Mouse (Mus musculus) liver, embryonic 15.5 days (tissue): Measurements from ENCODE around the gene Aldh3a1. TPM values are rescaled to one million over a fixed set of nuclear protein-coding genes. Genes with fewer than 3 reads are reported as not detected.
A peak's percentile ranks its signal among the peaks of the same experiment; 100 is the strongest.
"Not testable (repeated sequence)": the region's sequence is repeated elsewhere in the genome, so short reads cannot be mapped to it uniquely, and the experiment has no call there.

Experiments
- ATAC-seq: fragments of 200-750 bp; cut with Nextera tagmentation; 2 replicates; pipeline ENCODE4 v1.8.0; 2017; ENCODE audit warnings: moderate number of reproducible peaks, mild to moderate bottlenecking, moderate library complexity; ENCODE audit not compliant: insufficient read depth
- H3K27ac ChIP-seq: fragments of 300-500 bp; sonication (generic); replicated peaks from 2 replicates; pipeline ENCODE4 v1.5.1; 2015; ENCODE audit warnings: mild to moderate bottlenecking, inconsistent platforms
- H3K27me3 ChIP-seq: fragments of 300-500 bp; sonication (generic); 2 replicates; pipeline ENCODE4 v1.6.1; 2015; ENCODE audit warnings: mild to moderate bottlenecking, inconsistent platforms
- H3K36me3 ChIP-seq: fragments of 300-500 bp; sonication (generic); replicated peaks from 2 replicates; pipeline ENCODE4 v1.6.1; 2015; ENCODE audit warnings: moderate library complexity, mild to moderate bottlenecking, inconsistent platforms
- H3K4me1 ChIP-seq: fragments of 300-500 bp; sonication (generic); replicated peaks from 2 replicates; pipeline ENCODE4 v1.6.1; 2015; ENCODE audit warnings: inconsistent platforms
- H3K4me2 ChIP-seq: fragments of 300-500 bp; sonication (generic); 2 replicates; pipeline ENCODE4 v1.6.1; 2015; ENCODE audit warnings: moderate library complexity, mild to moderate bottlenecking, inconsistent platforms
- H3K4me3 ChIP-seq: fragments of 300-500 bp; sonication (generic); replicated peaks from 2 replicates; pipeline ENCODE4 v1.5.1; 2015; ENCODE audit warnings: mild to moderate bottlenecking, inconsistent platforms
- H3K9ac ChIP-seq: fragments of 300-500 bp; sonication (generic); 2 replicates; pipeline ENCODE4 v1.6.1; 2015; ENCODE audit warnings: moderate library complexity, mild to moderate bottlenecking, inconsistent platforms
- H3K9me3 ChIP-seq: fragments of 300-500 bp; sonication (generic); replicated peaks from 2 replicates; pipeline ENCODE4 v1.6.1; 2016; ENCODE audit warnings: inconsistent platforms
- WGBS: fragments of 180-500 bp; shearing (Covaris S2); methylation state at CpG from one replicate; pipeline ENCODE4 v1.1.7; 2015; ENCODE audit warnings: mixed read lengths; ENCODE audit not compliant: insufficient replicate concordance; 5-methylcytosine and 5-hydroxymethylcytosine counted together
- polyA plus RNA-seq: library from polyadenylated mRNA; unstranded; fragments of >200 nt; fragmentation: Nextera tagmentation; extraction: Ambion mirVana; gene quantifications from 2 replicates; pipeline ENCODE4 v1.2.1, GENCODE M21; 2015

The Aldh3a1 gene
- 0.10 and 0.14 TPM in 2 replicates for polyA plus RNA-seq

GRCm38 (mm10) chr11:61207487-61208246, at the start of gene Aldh3a1:
TSS of gene Aldh3a1 (plus strand) at chr11:61207537.
- peaks cover 19% of the 10 kb centered on the region for H3K27me3 ChIP-seq
- H3K27ac ChIP-seq: no peak within 1 kb of the TSS
- H3K36me3 ChIP-seq: no peaks in the 10 kb centered on the region
- no peak within 1 kb of the TSS for H3K4me3 ChIP-seq
- 44% methylated on average over 10 of the region's 10 CpGs for WGBS
- H3K4me2 ChIP-seq: no peak within 1 kb of the TSS
- no peak for ATAC-seq
- H3K4me1 ChIP-seq: no peaks in the 10 kb centered on the region
- H3K9ac ChIP-seq: no peak within 1 kb of the TSS
- H3K9me3 ChIP-seq: no peaks in the 10 kb centered on the region

GRCm38 (mm10) chr11:61158141-61158540, 49.2 kb upstream of the Aldh3a1 start:
- H3K4me3 ChIP-seq: no peak overlapping the region
- H3K4me1 ChIP-seq: 0 out of 2 replicates have a peak, but pooled peaks cover 5% of the 10 kb centered on the region
- no peak overlapping the region for H3K27ac ChIP-seq
- no peak overlapping the region for H3K4me2 ChIP-seq
- no peaks in the 10 kb centered on the region for H3K27me3 ChIP-seq
- no peak for ATAC-seq
- WGBS: 64% methylated on average over 3 of the region's 3 CpGs
- no peak overlapping the region for H3K9ac ChIP-seq
- no peaks in the 10 kb centered on the region for H3K9me3 ChIP-seq
- peaks cover 89% of the 10 kb centered on the region for H3K36me3 ChIP-seq

DNA sequence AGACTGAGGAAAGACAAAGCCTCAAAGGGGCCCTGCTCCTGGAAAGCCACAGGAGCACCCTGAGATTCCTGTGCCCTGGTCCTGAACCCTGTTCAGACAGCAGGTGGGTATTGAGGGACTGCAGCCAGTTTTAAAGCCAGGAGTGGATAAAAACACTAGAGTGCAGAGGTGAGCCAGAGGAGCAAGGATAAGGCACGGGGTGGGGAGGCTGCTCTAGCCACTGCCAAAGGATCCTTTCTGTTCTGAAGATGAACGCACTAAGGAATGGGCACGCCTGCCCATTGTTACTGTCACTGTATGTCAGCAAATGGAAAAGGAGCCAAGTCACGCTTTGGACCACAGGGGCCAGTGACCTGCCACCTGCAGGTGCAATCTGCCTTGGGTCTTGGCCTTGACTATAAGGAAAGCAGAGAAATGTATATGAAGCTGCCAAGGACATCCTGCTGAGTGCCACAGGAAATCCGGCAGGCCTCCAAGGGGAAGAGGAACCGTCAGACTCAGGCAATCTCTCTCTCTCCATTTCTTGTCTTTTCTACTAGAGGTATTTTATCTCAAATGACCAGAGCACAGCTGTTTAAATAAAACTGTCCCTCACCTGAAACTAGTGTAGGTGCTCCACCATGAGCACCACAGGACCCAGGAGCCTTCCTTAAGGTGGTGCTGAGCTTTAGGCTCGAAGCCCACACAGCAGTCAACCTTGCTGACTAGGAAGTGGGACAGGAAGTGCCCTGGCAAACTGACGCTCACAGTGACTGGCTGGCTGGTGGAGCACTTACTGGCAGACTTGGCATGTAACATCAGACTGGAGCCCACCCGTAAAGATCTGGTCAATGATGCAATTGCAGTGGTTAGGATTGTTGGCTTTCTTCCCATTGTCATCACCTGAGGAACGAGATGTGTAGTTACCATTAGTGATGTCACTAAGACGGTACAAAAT, 47.3 kb upstream of the Aldh3a1 start:
- Histone ChIP-seq H3K9ac (no peak overlapping the region), H3K36me3 (peaks cover 86% of the 10 kb centered on the region), H3K4me2 (no peak overlapping the region), H3K9me3 (no peaks in the 10 kb centered on the region), H3K27ac (peak overlapping the region; percentile 48; the same call in 1 of the 2 replicates), H3K4me1 (0 out of 2 replicates have a peak, but pooled peaks cover 5% of the 10 kb centered on the region), H3K4me3 (no peak overlapping the region), H3K27me3 (no peaks in the 10 kb centered on the region)
- no peak for ATAC-seq
- 39% methylated on average over 11 of the region's 11 CpGs for WGBS

- H3K9me3 ChIP-seq: no peaks in the 10 kb centered on the region
- WGBS: 79% methylated on average over 13 of the region's 13 CpGs
- H3K27me3 ChIP-seq: no peaks in the 10 kb centered on the region
- H3K4me1 ChIP-seq: 0 out of 2 replicates have a peak, but pooled peaks cover 5% of the 10 kb centered on the region
- no peak overlapping the region for H3K4me3 ChIP-seq
- no peak overlapping the region for H3K27ac ChIP-seq
- no peak for ATAC-seq
- H3K9ac ChIP-seq: no peak overlapping the region
- H3K36me3 ChIP-seq: peaks cover 83% of the 10 kb centered on the region
- no peak overlapping the region for H3K4me2 ChIP-seq
Measured at GRCm38 (mm10) chr11:61161121-61161520, 46.2 kb upstream of the Aldh3a1 start.

GRCm38 (mm10) chr11:61162776-61163175, 44.6 kb upstream of the Aldh3a1 start:
- ATAC-seq: no peak
- peaks cover 81% of the 10 kb centered on the region for H3K36me3 ChIP-seq

DNA sequence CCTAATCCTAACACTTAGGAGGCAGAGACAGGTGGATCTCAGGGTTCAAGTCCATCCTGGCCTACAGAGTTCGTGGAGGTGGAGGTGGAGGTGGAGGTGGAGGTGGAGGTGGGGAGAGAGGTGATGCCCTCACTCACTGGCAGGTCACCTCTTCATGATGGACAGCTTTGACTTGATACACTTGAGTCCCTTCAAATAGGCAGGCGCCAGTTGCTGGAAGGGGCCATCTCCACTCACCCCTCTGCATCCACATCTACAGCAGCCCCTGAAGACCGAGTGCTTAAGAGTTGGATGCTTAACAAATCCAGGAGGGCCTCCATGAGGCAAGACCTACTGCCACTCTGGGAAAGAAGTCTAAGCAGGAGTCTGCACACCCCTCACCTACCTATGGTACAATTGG, 44.0 kb upstream of the Aldh3a1 start:
- Histone ChIP-seq H3K27ac (no peak overlapping the region), H3K27me3 (no peaks in the 10 kb centered on the region), H3K4me2 (no peak overlapping the region), H3K4me1 (0 out of 2 replicates have a peak, but pooled peaks cover 8% of the 10 kb centered on the region), H3K36me3 (peaks cover 83% of the 10 kb centered on the region), H3K4me3 (no peak overlapping the region), H3K9ac (no peak overlapping the region), H3K9me3 (no peaks in the 10 kb centered on the region)
- ATAC-seq: no peak
- WGBS: 74% methylated on average over 3 of the region's 3 CpGs

More at GRCm38 (mm10) chr11:61162776-61163175, 44.6 kb upstream of the Aldh3a1 start:
- Histone ChIP-seq H3K27me3 (no peaks in the 10 kb centered on the region), H3K27ac (no peak overlapping the region), H3K4me2 (no peak overlapping the region), H3K4me1 (0 out of 2 replicates have a peak, but pooled peaks cover 5% of the 10 kb centered on the region), H3K9ac (no peak overlapping the region), H3K4me3 (no peak overlapping the region), H3K9me3 (no peaks in the 10 kb centered on the region)
- 85% methylated on average over 14 of the region's 14 CpGs for WGBS

DNA sequence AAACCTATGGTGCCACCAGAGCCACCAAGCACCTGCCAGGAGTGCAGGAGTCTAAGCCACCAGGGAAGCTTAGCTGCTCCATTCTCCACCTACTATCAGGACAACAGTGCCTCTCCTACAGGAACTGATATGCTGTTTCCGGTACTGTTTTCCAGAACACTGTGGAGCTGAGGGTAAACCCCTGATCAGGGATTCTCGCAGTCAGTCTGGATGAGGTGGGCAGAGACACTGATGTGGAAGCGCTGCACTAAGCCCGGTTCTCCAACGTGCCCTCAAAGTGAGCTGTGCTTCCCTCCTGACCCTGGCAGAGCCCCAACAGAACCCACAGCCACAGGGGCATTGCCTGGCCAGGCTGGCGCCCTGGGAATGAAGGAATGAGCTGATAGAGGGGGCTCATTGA, 43.0 kb upstream of the Aldh3a1 start:
- Histone ChIP-seq H3K9me3 (no peaks in the 10 kb centered on the region), H3K36me3 (peaks cover 76% of the 10 kb centered on the region), H3K4me2 (no peak overlapping the region), H3K4me1 (0 out of 2 replicates have a peak, but pooled peaks cover 9% of the 10 kb centered on the region), H3K27ac (no peak overlapping the region), H3K4me3 (no peak overlapping the region), H3K27me3 (no peaks in the 10 kb centered on the region), H3K9ac (no peak overlapping the region)
- 85% methylated on average over 6 of the region's 6 CpGs for WGBS
- ATAC-seq: no peak

DNA sequence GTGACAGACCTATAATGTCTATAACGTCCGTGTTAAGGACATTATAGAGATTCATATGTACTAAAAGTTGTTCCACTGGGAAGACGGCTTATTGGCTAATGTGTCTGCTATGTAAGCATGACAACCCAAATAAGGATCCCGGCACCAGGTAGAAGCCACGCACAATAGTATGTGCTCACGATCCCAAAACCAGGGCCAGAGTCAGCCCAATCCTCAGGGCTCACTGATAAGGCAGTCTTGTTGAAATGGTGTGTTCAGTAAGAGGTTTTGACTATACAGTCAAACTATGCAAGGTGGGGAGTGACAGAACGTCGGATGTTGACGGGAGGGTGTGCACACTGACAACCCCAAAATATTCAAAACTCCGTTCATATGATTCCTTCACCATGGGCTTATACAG, 42.5 kb upstream of the Aldh3a1 start:
- Histone ChIP-seq H3K4me1 (0 out of 2 replicates have a peak, but pooled peaks cover 9% of the 10 kb centered on the region), H3K9me3 (no peaks in the 10 kb centered on the region), H3K9ac (no peak overlapping the region), H3K27me3 (no peaks in the 10 kb centered on the region), H3K36me3 (peaks cover 71% of the 10 kb centered on the region), H3K4me3 (no peak overlapping the region), H3K27ac (no peak overlapping the region), H3K4me2 (no peak overlapping the region)
- ATAC-seq: no peak
- 78% methylated on average over 10 of the region's 10 CpGs for WGBS

- Histone ChIP-seq H3K9me3 (no peaks in the 10 kb centered on the region), H3K27me3 (no peaks in the 10 kb centered on the region), H3K9ac (no peak overlapping the region), H3K36me3 (peaks cover 24% of the 10 kb centered on the region), H3K4me3 (no peak overlapping the region), H3K4me2 (no peak overlapping the region), H3K4me1 (peaks cover 18% of the 10 kb centered on the region), H3K27ac (no peak overlapping the region)
- 58% methylated on average over 5 of the region's 5 CpGs for WGBS
- ATAC-seq: no peak
Measured at GRCm38 (mm10) chr11:61170184-61170583, 37.2 kb upstream of the Aldh3a1 start.

- WGBS: 44% methylated on average over 15 of the region's 15 CpGs
- not testable (repeated sequence) for ATAC-seq, H3K27me3 ChIP-seq, H3K9ac ChIP-seq, H3K27ac ChIP-seq, H3K9me3 ChIP-seq, H3K36me3 ChIP-seq
- Histone ChIP-seq H3K4me3 (peak overlapping the region; percentile 74; the same call in 1 of the 2 replicates), H3K4me1 (peaks cover 26% of the 10 kb centered on the region), H3K4me2 (peak overlapping the region; percentile 99)
Measured at GRCm38 (mm10) chr11:61173477-61173876, 33.9 kb upstream of the Aldh3a1 start.
